Mouse (Mus musculus): ENCODE results near the gene Tnnt3.
A peak's percentile ranks its signal among the peaks of the same experiment; 100 is the strongest.

Tnnt3 gene

DNA sequence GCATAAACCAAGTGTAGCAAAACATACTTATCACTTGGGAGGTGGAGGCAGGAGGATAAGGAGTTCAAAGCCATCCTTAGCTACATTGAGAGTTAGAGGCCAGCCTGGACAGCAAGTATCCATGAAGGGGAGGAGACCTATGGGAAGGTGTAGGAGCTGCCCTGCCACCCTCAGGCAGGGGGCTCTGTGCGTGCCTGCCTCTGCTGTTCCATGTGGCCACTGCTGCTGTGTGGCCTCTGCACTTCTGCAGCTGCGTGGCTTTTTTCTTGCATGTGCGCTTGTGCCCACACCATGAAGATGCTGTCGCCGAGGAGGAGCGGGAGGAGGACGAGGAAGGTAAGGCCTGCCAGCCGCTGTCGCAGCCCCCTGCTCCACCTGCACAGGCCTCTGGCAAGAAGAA is 8.8 kb downstream of the Tnnt3 start:
- no peak for DNase-seq (ENCODE audit: low read depth)

DNA sequence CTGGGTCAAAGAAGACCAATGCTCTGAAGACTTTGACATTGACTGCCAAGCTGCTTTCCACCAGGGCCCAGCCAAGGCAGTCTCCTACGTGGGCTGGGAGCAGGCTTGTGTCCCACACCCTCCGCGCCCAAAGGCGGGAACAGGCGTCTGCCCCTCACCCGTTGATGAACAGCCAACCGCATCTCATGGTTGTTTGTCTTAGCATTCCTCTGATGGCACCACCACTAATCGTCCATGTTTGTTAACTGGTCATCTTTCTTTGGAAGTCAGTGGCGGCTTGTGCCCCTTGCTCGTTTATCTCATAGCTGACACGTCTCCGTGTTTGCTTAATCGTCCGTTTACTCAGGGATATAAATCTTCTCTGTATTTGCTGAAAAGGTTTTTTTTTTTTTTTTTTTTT is 10.9 kb downstream of the Tnnt3 start:
- no peak for DNase-seq (ENCODE audit: low read depth)

GRCm38 (mm10) chr7:142510021-142510777 is 11.6 kb downstream of the Tnnt3 start:
- no peak for DNase-seq (ENCODE audit: low read depth)

DNA sequence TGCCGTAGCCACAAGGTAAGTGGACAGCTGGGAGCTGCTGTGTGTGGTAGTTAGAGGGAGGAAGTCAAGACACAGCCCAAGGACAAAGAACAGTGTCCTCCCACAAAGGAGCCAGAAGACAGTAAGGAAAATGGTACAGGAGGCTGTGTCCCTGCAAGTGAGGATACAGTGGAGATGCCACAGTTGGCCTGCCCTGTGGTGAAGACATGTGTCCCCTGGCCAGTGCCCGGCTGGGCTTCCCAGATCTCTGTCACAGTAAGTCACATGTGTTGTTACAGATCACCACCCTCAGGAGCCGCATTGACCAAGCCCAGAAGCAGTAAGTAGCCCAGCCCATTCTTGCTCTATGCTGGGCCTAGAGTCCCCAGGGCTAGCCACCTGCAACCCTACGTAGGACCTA is 15.4 kb downstream of the Tnnt3 start:
- DNase-seq (ENCODE audit: low read depth) = no peak

DNA sequence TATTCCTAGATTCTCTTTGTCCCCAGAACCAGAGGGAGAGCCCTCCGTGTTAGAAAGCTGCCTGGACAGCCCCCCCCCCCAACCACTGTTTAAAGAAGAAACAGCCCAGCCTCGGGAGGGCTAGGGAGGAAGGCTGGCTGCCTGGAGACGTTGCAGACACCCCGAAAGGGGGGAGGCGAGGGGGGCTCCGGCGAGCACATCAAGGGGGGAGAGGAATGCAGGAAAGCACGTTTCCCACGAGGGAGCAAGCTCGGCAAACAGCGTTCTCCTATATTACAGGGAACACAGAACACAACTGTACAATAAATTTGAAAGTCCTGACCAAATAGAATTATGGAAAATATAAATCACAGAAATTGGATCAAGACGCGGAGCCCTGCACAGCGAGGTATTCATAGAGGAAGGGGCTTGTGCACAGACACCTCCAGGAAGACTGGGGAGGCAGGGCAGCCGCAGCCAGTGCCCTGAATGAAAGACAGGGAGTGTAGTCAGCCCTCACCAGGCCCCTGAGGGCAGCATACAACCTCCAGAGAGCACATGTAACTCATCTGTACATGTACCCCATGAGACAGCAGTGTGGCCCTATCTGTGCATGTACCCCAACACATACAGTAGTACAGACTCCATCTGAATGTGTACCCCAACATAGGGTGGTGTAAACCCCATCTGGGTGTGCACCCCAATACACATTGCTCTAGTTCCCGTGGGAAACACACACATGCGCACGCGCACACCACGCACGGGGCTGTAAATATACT is 17.8 kb downstream of the Tnnt3 start:
- DNase-seq (ENCODE audit: low read depth) = no peak

GRCm38 (mm10) chr7:142517531-142517930 is 18.9 kb downstream of the Tnnt3 start:
- no peak for DNase-seq (ENCODE audit: low read depth)

GRCm38 (mm10) chr7:142520331-142520730 is 21.7 kb downstream of the Tnnt3 start:
- no peak for DNase-seq (ENCODE audit: low read depth)

DNA sequence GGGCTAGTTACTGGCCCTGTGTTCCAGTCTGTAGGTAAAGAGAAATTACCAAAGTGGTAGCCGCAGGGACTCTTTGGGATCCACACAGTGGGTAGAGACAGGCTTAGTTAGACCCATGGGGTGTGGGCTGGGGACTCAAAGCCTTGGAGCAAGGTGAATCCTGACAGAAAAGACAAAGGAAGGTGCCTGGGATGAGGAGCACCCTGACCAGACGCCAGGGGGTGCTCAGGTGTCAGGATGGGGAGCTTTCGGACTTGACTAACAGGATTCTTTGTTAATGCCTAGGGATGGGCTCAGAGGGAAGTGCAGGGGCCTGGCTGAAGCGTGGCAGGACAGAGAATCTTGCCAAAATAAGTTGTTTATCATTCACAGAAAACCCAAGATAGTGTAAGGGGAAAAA is 23.7 kb downstream of the Tnnt3 start:
- DNase-seq (ENCODE audit: low read depth) = no peak

- no peak for DNase-seq (ENCODE audit: low read depth)
Measured at GRCm38 (mm10) chr7:142523200-142523990, 24.8 kb downstream of the Tnnt3 start.

DNA sequence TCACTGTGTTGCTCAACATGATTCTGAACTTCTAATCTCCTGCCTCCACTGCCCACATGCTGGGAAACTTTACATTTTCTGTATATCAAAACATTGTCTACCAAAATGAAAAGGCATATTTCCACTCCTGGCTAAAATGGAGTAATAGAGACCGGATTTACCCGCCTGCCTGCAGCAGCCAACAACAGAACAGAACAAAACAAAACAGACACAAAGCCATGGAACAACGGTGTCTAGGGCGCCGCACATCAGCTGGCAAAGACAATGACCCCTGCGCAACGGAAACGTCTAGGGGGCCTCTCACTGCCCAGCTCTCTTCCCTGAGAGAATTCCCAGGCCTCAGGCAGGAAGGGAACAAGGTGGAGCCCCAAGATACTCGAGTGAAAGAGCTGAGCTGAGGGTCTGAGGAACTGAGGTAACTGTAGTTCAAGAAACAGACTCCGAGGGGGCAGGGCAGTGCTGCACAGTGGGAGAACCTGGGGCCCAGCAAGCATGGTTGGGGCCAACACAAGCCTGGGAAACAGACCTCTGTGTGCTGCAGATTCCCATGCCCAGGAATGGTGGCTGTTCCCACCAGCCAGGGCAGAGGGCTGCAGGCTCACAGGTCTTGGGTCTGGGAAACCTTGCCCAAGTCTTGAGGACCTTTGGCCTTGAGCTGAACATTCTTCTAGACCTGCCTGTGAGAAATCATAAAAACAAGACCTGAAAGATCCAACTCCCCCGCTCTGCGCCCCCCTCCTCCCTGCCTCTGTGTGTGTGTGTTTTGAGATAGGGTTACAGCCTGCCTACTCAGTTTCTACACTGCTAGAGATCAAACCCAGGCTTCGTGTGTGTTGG is 26.9 kb downstream of the Tnnt3 start:
- DNase-seq (ENCODE audit: low read depth) = no peak

- DNase-seq (ENCODE audit: low read depth) = no peak
Measured at GRCm38 (mm10) chr7:142529350-142529749, 30.7 kb downstream of the Tnnt3 start.

DNA sequence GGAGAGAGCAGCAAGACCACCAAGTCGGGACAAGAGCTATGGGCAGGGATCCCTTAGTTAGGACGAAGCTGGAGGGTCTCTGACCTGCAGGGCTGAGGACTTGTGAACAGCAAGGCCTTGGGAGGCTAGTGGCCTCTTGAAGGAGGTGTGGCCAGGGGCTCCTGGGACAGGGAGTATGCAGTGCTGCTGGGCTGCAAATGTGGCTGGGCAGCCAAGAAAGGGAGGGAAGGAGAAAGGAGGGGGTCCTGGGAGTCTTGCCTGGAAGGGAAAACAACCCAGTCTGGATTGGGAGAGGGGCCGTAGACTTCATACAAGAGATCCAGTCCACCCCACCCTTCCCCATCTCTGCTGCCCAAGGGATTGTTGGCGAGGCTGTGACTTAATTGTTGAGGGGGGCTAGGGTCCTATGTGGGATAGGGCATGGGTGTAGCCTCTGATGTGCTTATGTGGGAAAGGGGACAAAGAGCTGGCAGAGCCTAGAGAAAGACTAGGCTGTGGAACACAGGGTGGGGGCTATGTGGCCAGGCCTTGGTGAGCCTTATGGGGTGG is 33.4 kb downstream of the Tnnt3 start:
- DNase-seq (ENCODE audit: low read depth) = no peak

DNA sequence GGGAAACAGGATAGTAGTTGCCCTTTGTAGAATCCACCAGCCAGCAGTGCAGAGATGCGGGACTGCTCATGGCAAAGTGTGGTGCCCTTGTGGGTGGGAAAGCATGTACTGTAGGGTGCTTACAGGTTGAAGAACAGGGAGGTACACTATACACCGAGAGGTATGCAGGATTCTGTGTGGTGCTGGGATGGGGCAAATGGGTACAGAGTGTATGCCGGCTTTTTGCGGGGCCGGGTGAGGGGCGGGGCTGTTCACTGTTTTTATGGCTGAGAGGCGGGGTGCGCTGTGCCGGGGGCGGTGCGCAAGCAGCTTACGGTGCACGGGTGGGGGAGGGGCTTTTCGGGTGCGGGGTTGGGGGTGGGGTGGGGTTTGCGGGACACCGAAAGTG is 34.0 kb downstream of the Tnnt3 start, which contains the start of gene Mrpl23:
Mrpl23 (plus strand) TSS at position 16 of the 388 bp plus-strand sequence.
- DNase-seq (ENCODE audit: low read depth) = no peak

GRCm38 (mm10) chr7:142533059-142533855 is 34.6 kb downstream of the Tnnt3 start:
- DNase-seq (ENCODE audit: low read depth) = peak; percentile 52

- DNase-seq (ENCODE audit: low read depth) = no peak
Measured at GRCm38 (mm10) chr7:142535116-142535515, 36.5 kb downstream of the Tnnt3 start.

DNA sequence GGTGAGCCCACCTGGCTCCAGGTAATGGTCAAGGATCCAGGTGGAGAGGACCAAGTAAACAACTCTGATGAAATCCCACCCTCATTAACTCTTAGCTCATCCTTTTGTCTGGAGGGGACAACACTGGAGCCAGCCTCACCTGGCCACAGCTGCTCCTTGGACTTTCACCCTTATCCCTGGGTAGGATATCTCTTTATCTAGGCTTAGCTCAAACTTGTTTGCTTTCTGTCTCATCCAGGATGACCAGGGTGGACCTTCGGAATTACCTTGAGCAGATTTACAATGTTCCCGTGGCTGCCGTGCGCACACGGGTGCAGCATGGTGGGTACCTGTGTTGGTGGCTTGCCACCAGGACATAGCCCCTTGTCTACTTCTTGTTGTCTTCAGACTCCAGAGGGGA is 37.2 kb downstream of the Tnnt3 start:
- no peak for DNase-seq (ENCODE audit: low read depth)

DNA sequence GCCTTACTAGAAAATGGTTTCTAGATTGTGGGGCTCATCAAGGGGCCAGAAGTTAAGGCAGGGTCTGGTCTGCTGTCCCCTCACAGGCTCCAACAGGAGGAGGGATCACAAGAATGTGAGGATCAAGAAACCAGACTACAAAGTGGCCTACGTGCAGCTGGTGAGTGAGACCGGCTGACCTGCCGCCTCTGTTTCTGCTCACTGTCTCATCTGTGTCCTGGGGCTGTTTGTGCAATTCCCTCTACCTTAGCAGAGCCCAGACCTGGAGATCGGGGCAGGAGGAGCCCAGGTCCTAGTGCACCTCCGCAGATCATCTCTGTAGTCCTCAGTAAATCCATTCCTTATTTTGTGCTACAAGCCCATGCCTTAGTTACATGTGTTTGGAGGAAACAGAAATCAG is 38.5 kb downstream of the Tnnt3 start:
- no peak for DNase-seq (ENCODE audit: low read depth)

- peak; percentile 63 for DNase-seq (ENCODE audit: low read depth)
Measured at GRCm38 (mm10) chr7:142537879-142538278, 39.2 kb downstream of the Tnnt3 start.

DNA sequence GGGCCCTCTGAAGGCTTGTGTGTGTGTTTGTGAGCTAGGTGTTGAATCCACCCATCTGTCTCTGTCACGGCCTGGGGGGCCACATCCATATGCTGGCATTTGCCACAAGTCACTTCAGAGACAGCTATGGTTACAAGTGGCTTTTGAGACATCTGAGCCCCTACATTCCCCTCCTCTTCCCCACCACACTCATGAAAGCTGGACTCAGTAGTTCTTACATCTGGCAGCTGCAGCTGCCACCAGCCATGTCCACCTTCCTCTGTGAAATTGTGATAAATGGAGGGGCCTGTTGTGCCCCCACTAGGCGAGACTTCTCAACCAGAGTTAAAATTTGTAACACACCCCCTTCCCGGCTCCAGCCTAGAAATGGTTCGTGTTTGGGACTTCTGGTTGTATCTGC is 39.7 kb downstream of the Tnnt3 start:
- DNase-seq (ENCODE audit: low read depth) = no peak

- no peak for DNase-seq (ENCODE audit: low read depth)
Measured at GRCm38 (mm10) chr7:142538766-142539165, 40.1 kb downstream of the Tnnt3 start.

GRCm38 (mm10) chr7:142539828-142540227 is 41.2 kb downstream of the Tnnt3 start:
- DNase-seq (ENCODE audit: low read depth) = no peak

Measured in c-Kit-positive CD71-negative TER-119-negative erythroid progenitor cells, embryonic 14.5 days (primary cell).